Mouse (Mus musculus) heart, adult 11 months (tissue): ENCODE measurements around the gene Gm7951.
"Not testable (repeated sequence)": the region's sequence is repeated elsewhere in the genome, so short reads cannot be mapped to it uniquely, and the experiment has no call there.

Experiments used
- DNase-seq: peaks from one replicate; pipeline ENCODE4 v3.0.0; 2022

The Gm7951 gene

DNA sequence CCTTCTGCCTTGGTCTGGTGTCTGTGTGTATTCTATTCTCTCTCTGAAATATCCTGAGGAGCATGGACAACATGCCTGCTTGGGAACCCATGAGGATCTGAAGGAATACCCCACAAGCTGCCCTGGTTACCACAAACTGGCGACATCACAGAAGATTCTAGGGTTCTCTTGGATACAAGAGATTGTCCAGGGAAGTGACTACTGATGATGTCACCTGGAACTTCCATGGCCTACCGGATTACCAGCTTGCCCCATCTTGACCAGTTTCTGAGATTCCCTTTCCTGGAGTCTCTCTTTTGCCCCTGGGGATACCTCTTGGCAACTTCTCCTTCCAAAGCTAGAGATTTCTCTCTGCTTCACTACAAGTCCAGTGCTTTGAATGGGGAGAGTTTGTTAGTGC, at the start of gene Gm7951:
Gm7951 (minus strand) TSS at position 101 of the 400 bp plus-strand sequence.
- not testable (repeated sequence) for DNase-seq

DNA sequence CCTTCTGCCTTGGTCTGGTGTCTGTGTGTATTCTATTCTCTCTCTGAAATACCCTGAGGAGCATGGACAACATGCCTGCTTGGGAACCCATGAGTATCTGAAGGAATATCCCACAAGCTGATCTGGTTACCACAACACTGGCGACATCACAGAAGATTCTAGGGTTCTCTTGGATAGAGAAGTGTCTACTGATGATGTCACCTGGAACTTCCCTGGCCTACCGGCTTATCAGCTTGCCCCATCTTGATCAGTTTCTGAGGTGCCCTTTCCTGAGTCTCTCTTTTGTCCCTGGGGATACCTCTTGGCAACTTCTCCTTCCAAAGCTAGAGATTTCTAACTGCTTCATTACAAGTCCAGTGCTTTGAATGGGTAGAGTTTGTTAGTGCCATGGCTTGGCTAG, 45.4 kb upstream of the Gm7951 start, which contains the start of gene Gm17027:
Gm17027 (minus strand) TSS at position 101 of the 400 bp plus-strand sequence.
- not testable (repeated sequence) for DNase-seq

- DNase-seq: peak; percentile 88
Measured at GRCm38 (mm10) chr14:42134571-42134970, 17.4 kb upstream of the Gm7951 start.

- DNase-seq: peak; percentile 85
Measured at GRCm38 (mm10) chr14:42133806-42134205, 16.6 kb upstream of the Gm7951 start.
